Mouse (Mus musculus): Measurements from ENCODE around the gene Gm38392. TPM values are rescaled to one million over a fixed set of nuclear protein-coding genes. Genes with fewer than 3 reads are reported as not detected.

The Gm38392 gene
- polyA plus RNA-seq (2015; fragmentation: Nextera tagmentation; extraction: Ambion mirVana), result 0.26 TPM in 1 of 2 replicates, not detected in the other

- H3K4me1 ChIP-seq, result no peaks in the 10 kb centered on the region
- no peak for ATAC-seq (ENCODE audit: low FRiP score)
- H3K4me3 ChIP-seq (replicated peaks), result no peak within 1 kb of the TSS
- no peaks in the 10 kb centered on the region for H3K27me3 ChIP-seq (replicated peaks)
- H3K9me3 ChIP-seq (replicated peaks), result no peaks in the 10 kb centered on the region
- no peak within 1 kb of the TSS for H3K4me2 ChIP-seq
- no peak within 1 kb of the TSS for H3K9ac ChIP-seq (replicated peaks)
- H3K27ac ChIP-seq (replicated peaks), result no peak within 1 kb of the TSS
- WGBS, result 95% methylated on average over 4 of the region's 4 CpGs
- H3K36me3 ChIP-seq, result no peaks in the 10 kb centered on the region; the same call in 1 of the 2 replicates
Measured at GRCm38 (mm10) chr3:88287110-88287509, at the start of gene Gm38392. Gm38392 (minus strand) TSS chr3:88287210.

- H3K9me3 ChIP-seq (replicated peaks), result no peaks in the 10 kb centered on the region
- WGBS, result 3% methylated on average over 53 of the region's 66 CpGs
- peak within 1 kb of the TSS; percentile 97 for H3K9ac ChIP-seq (replicated peaks)
- H3K4me2 ChIP-seq, result peak within 1 kb of the TSS; percentile 71
- H3K27me3 ChIP-seq (replicated peaks), result no peaks in the 10 kb centered on the region
- H3K4me1 ChIP-seq, result peaks cover 34% of the 10 kb centered on the region
- peak within 1 kb of the TSS; percentile 98 for H3K27ac ChIP-seq (replicated peaks)
- ATAC-seq (ENCODE audit: low FRiP score), result peak; percentile 95
- peak within 1 kb of the TSS; percentile 87 for H3K4me3 ChIP-seq (replicated peaks)
- H3K36me3 ChIP-seq, result no peaks in the 10 kb centered on the region
Measured at GRCm38 (mm10) chr3:88336058-88337013, 49.3 kb upstream of the Gm38392 start, which contains the start of the genes Tmem79 and Smg5. Tmem79 (minus strand) TSS chr3:88336148. Smg5 (plus strand) TSS chr3:88336260.

GRCm38 (mm10) chr3:88335436-88336053 is 48.5 kb upstream of the Gm38392 start:
- peak overlapping the region; percentile 98 for H3K27ac ChIP-seq (replicated peaks)
- H3K9me3 ChIP-seq (replicated peaks), result no peaks in the 10 kb centered on the region
- peak overlapping the region; percentile 97 for H3K9ac ChIP-seq (replicated peaks)
- no peaks in the 10 kb centered on the region for H3K36me3 ChIP-seq
- H3K4me3 ChIP-seq (replicated peaks), result peak overlapping the region; percentile 87
- peak; percentile 75 for ATAC-seq (ENCODE audit: low FRiP score)
- peak overlapping the region; percentile 71 for H3K4me2 ChIP-seq
- H3K4me1 ChIP-seq, result peaks cover 34% of the 10 kb centered on the region
- WGBS, result 2% methylated on average over 27 of the region's 27 CpGs
- no peaks in the 10 kb centered on the region for H3K27me3 ChIP-seq (replicated peaks)

- WGBS, result 38% methylated on average over 3 of the region's 3 CpGs
- Histone ChIP-seq H3K27ac (replicated peaks) (peak overlapping the region; percentile 98), H3K4me1 (peaks cover 34% of the 10 kb centered on the region)
Measured at GRCm38 (mm10) chr3:88334902-88335435, 48.0 kb upstream of the Gm38392 start.

GRCm38 (mm10) chr3:88334029-88334658 is 47.1 kb upstream of the Gm38392 start:
- Histone ChIP-seq H3K36me3 (peaks cover 4% of the 10 kb centered on the region; the same call in 1 of the 2 replicates), H3K4me3 (replicated peaks) (no peak overlapping the region), H3K9ac (replicated peaks) (no peak overlapping the region), H3K27me3 (replicated peaks) (no peaks in the 10 kb centered on the region), H3K4me2 (no peak overlapping the region), H3K27ac (replicated peaks) (no peak overlapping the region), H3K4me1 (peaks cover 32% of the 10 kb centered on the region), H3K9me3 (replicated peaks) (no peaks in the 10 kb centered on the region)
- ATAC-seq (ENCODE audit: low FRiP score), result no peak
- 63% methylated on average over 12 of the region's 12 CpGs for whole genome bisulfite sequencing

More at GRCm38 (mm10) chr3:88334902-88335435, 48.0 kb upstream of the Gm38392 start:
- Histone ChIP-seq H3K9me3 (replicated peaks) (no peaks in the 10 kb centered on the region), H3K4me2 (peak overlapping the region; percentile 71), H3K4me3 (replicated peaks) (peak overlapping the region; percentile 87), H3K36me3 (no peaks in the 10 kb centered on the region), H3K9ac (replicated peaks) (peak overlapping the region; percentile 97), H3K27me3 (replicated peaks) (no peaks in the 10 kb centered on the region)
- no peak for ATAC-seq (ENCODE audit: low FRiP score)

- Histone ChIP-seq H3K9me3 (replicated peaks) (no peaks in the 10 kb centered on the region), H3K9ac (replicated peaks) (no peak overlapping the region), H3K4me2 (no peak overlapping the region), H3K4me1 (peaks cover 14% of the 10 kb centered on the region), H3K27ac (replicated peaks) (no peak overlapping the region), H3K27me3 (replicated peaks) (no peaks in the 10 kb centered on the region), H3K4me3 (replicated peaks) (no peak overlapping the region), H3K36me3 (peaks cover 9% of the 10 kb centered on the region; the same call in 1 of the 2 replicates)
- ATAC-seq (ENCODE audit: low FRiP score), result no peak
- 23% methylated on average over 2 of the region's 2 CpGs for WGBS
Measured at GRCm38 (mm10) chr3:88331282-88331681, 44.3 kb upstream of the Gm38392 start.

GRCm38 (mm10) chr3:88328956-88329355 is 41.9 kb upstream of the Gm38392 start:
- Histone ChIP-seq H3K9ac (replicated peaks) (no peak overlapping the region), H3K36me3 (peaks cover 9% of the 10 kb centered on the region; the same call in 1 of the 2 replicates), H3K4me3 (replicated peaks) (no peak overlapping the region), H3K4me1 (peaks cover 20% of the 10 kb centered on the region), H3K4me2 (no peak overlapping the region), H3K27me3 (replicated peaks) (no peaks in the 10 kb centered on the region), H3K27ac (replicated peaks) (no peak overlapping the region), H3K9me3 (replicated peaks) (no peaks in the 10 kb centered on the region)
- ATAC-seq (ENCODE audit: low FRiP score), result no peak
- 63% methylated on average over 5 of the region's 5 CpGs for WGBS

GRCm38 (mm10) chr3:88324951-88325405 is 38.0 kb upstream of the Gm38392 start, which contains the start of gene Glmp:
Glmp (plus strand) TSS chr3:88325023.
- no peaks in the 10 kb centered on the region for H3K9me3 ChIP-seq (replicated peaks)
- H3K27ac ChIP-seq (replicated peaks), result peak within 1 kb of the TSS; percentile 43; the same call in 1 of the 2 replicates
- H3K27me3 ChIP-seq (replicated peaks), result no peaks in the 10 kb centered on the region
- peaks cover 40% of the 10 kb centered on the region for H3K36me3 ChIP-seq
- H3K9ac ChIP-seq (replicated peaks), result peak within 1 kb of the TSS; percentile 79
- peaks cover 20% of the 10 kb centered on the region for H3K4me1 ChIP-seq
- H3K4me3 ChIP-seq (replicated peaks), result peak within 1 kb of the TSS; percentile 73
- peak; percentile 88 for ATAC-seq (ENCODE audit: low FRiP score)
- H3K4me2 ChIP-seq, result peak within 1 kb of the TSS; percentile 89
- WGBS, result 2% methylated on average over 10 of the region's 10 CpGs

- H3K27me3 ChIP-seq (replicated peaks), result no peaks in the 10 kb centered on the region
- no peak overlapping the region for H3K4me2 ChIP-seq
- H3K27ac ChIP-seq (replicated peaks), result no peak overlapping the region
- H3K4me3 ChIP-seq (replicated peaks), result no peak overlapping the region
- no peak for ATAC-seq (ENCODE audit: low FRiP score)
- H3K9ac ChIP-seq (replicated peaks), result no peak overlapping the region
- no peaks in the 10 kb centered on the region for H3K9me3 ChIP-seq (replicated peaks)
- peaks cover 47% of the 10 kb centered on the region for H3K36me3 ChIP-seq
- peaks cover 27% of the 10 kb centered on the region for H3K4me1 ChIP-seq
- WGBS, result 95% methylated on average over 1 of the region's 1 CpGs
Measured at GRCm38 (mm10) chr3:88299172-88299571, 12.2 kb upstream of the Gm38392 start.

- ATAC-seq (ENCODE audit: low FRiP score), result no peak
- WGBS, result under 1% methylated on average over 30 of the region's 30 CpGs
- peak overlapping the region; percentile 77 for H3K4me2 ChIP-seq
Measured at GRCm38 (mm10) chr3:88297321-88297851, 10.4 kb upstream of the Gm38392 start.

More at GRCm38 (mm10) chr3:88297321-88297851, 10.4 kb upstream of the Gm38392 start:
- Histone ChIP-seq H3K36me3 (peaks cover 32% of the 10 kb centered on the region), H3K9ac (replicated peaks) (peak overlapping the region; percentile 86), H3K27ac (replicated peaks) (peak overlapping the region; percentile 90), H3K9me3 (replicated peaks) (no peaks in the 10 kb centered on the region), H3K27me3 (replicated peaks) (no peaks in the 10 kb centered on the region), H3K4me1 (peaks cover 27% of the 10 kb centered on the region), H3K4me3 (replicated peaks) (peak overlapping the region; percentile 82)
